Mouse (Mus musculus) heart, postnatal 36 days (tissue): ENCODE data around the gene Samd10. TPM values are rescaled to one million over a fixed set of nuclear protein-coding genes. Genes with fewer than 3 reads are reported as not detected.

Experiments used
- microRNA-seq, 2 experiments: library from miRNA; unstranded; fragments of <30 nt; microRNA quantifications; one replicate each; pipeline ENCODE4 v1.2.0; 2021; ENCODE audit warnings: borderline number of aligned reads in 2 of 2
- total RNA-seq, 2 experiments: library from RNA; stranded (reverse); gene quantifications; 2 replicates each; pipeline ENCODE4 v1.2.3; 2021

Samd10 gene
- total RNA-seq, 2 experiments from 2014 or later, result 2.3 to 2.4 TPM

Small RNA genes within 50 kb of the gene (microRNA-seq; reads per million reads assigned to microRNA genes)
- 0 reads per million in 2 experiments for gene Mir7006

Other genes starting within 250 kb of the Samd10 start
- 10 to 100 TPM; 17.6 to 22.3 TPM for gene Zgpat, start 234.3 kb downstream of the Samd10 start, total RNA-seq
- gene Arfrp1, start 233.8 kb downstream of the Samd10 start, total RNA-seq, result 10 to 100 TPM; 52.2 to 55.4 TPM
- 1 to 10 TPM; 5.1 to 6.7 TPM for gene Lime1, start 219.1 kb downstream of the Samd10 start, total RNA-seq
- gene Zbtb46, start 139.8 kb downstream of the Samd10 start, total RNA-seq, result 10 to 100 TPM; 12.4 to 12.9 TPM
- not detected for gene Abhd16b, start 106.0 kb downstream of the Samd10 start, total RNA-seq
- gene Tpd52l2, start 102.1 kb downstream of the Samd10 start, total RNA-seq, result 10 to 100 TPM; 62.9 to 67.7 TPM
- gene Dnajc5, start 78.7 kb downstream of the Samd10 start, total RNA-seq, result 10 to 100 TPM; 58.4 to 68.6 TPM
- 10 to 100 TPM; 36.6 to 47.4 TPM for gene Uckl1, start 14.3 kb downstream of the Samd10 start, total RNA-seq
- 10 to 100 TPM; 36.0 to 38.3 TPM for gene Prpf6, start 7.3 kb downstream of the Samd10 start, total RNA-seq
- 10 to 100 TPM; 16.6 to 18.0 TPM for gene Zfp512b, start 6.4 kb downstream of the Samd10 start, total RNA-seq
- not detected for gene Gm29797, start 57.8 kb upstream of the Samd10 start, total RNA-seq
- 10 to 100 TPM; 34.4 to 64.4 TPM for gene Sox18, start 72.4 kb upstream of the Samd10 start, total RNA-seq
- gene Tcea2, start 81.1 kb upstream of the Samd10 start, total RNA-seq, result 1 to 10 TPM; 6.1 to 7.3 TPM
- 1 to 10 TPM; 5.7 to 7.2 TPM for gene Rgs19, start 94.8 kb upstream of the Samd10 start, total RNA-seq
- not detected for gene Lkaaear1, start 99.2 kb upstream of the Samd10 start, total RNA-seq
- gene Oprl1, start 115.8 kb upstream of the Samd10 start, total RNA-seq, result not detected
- not detected for gene Myt1, start 164.1 kb upstream of the Samd10 start, total RNA-seq
- gene Pcmtd2, start 238.6 kb upstream of the Samd10 start, total RNA-seq, result 10 to 100 TPM; 64.6 to 69.4 TPM